Mouse (Mus musculus) myocyte (in vitro differentiated cells): ENCODE measurements around the gene Bola3.

Experiments used
- E2F4 ChIP-seq: IDR thresholded peaks from one replicate; pipeline ENCODE4 v1.6.1; 2011; ENCODE audit warnings: mild to moderate bottlenecking, control low read depth, moderate library complexity; ENCODE audit not compliant: insufficient read depth
- MAX ChIP-seq: IDR thresholded peaks from one replicate; pipeline ENCODE4 v1.6.1; 2011; ENCODE audit warnings: low read depth, mild to moderate bottlenecking, control low read depth
- POLR2A ChIP-seq: IDR thresholded peaks from one replicate; pipeline ENCODE4 v1.6.1; 2011; ENCODE audit warnings: low read depth, mild to moderate bottlenecking, control low read depth, moderate library complexity; ENCODE audit not compliant: insufficient read length
- POLR2AphosphoS2 ChIP-seq: IDR thresholded peaks from one replicate; pipeline ENCODE4 v1.6.1; 2011; ENCODE audit warnings: low read depth, control low read depth; ENCODE audit not compliant: insufficient read length
- SRF ChIP-seq: IDR thresholded peaks from one replicate; pipeline ENCODE4 v1.6.1; 2011; ENCODE audit warnings: low read depth; ENCODE audit not compliant: control insufficient read depth, insufficient read length
- TCF12 ChIP-seq: IDR thresholded peaks from one replicate; pipeline ENCODE4 v1.6.1; 2011; ENCODE audit warnings: mild to moderate bottlenecking, control low read depth; ENCODE audit not compliant: poor library complexity, insufficient read depth, severe bottlenecking
- USF1 ChIP-seq: IDR thresholded peaks from one replicate; pipeline ENCODE4 v1.6.1; 2011; ENCODE audit warnings: low read depth, mild to moderate bottlenecking, control low read depth, moderate library complexity

- TF ChIP-seq POLR2AphosphoS2: peak; percentile 96
- peak; percentile 98 for TF ChIP-seq POLR2A
- TF ChIP-seq TCF12: no peak
- TF ChIP-seq E2F4: peak; percentile 15
- TF ChIP-seq MAX: no peak
- TF ChIP-seq SRF: peak; percentile 59
- no peak for TF ChIP-seq USF1
Measured at GRCm38 (mm10) chr6:83349274-83349958, 469 bp downstream of the Bola3 start.
